Mouse (Mus musculus) embryonic fibroblast, embryonic 13.5 days (primary cell): ENCODE results near the gene Olfr967. TPM values are rescaled to one million over a fixed set of nuclear protein-coding genes. Genes with fewer than 3 reads are reported as not detected.
"Not testable (repeated sequence)": the region's sequence is repeated elsewhere in the genome, so short reads cannot be mapped to it uniquely, and the experiment has no call there.

Experiments used
- H3K27ac ChIP-seq: 2 replicates; pipeline ENCODE4 v1.5.1; 2012; ENCODE audit warnings: low read length, control low read depth, inconsistent platforms; ENCODE audit not compliant: insufficient read depth
- H3K4me1 ChIP-seq: 2 replicates; pipeline ENCODE4 v1.6.1; 2011; ENCODE audit warnings: low read length; ENCODE audit not compliant: control insufficient read depth, insufficient read depth
- H3K4me3 ChIP-seq: 2 replicates; pipeline ENCODE4 v1.5.1; 2011; ENCODE audit warnings: mild to moderate bottlenecking, control low read depth, low read length; ENCODE audit not compliant: insufficient read depth
- CTCF ChIP-seq: IDR thresholded peaks from 2 replicates; pipeline ENCODE4 v1.5.1; 2011; ENCODE audit warnings: mild to moderate bottlenecking, control low read depth, low read length, moderate library complexity, borderline replicate concordance; ENCODE audit not compliant: insufficient read depth
- POLR2A ChIP-seq: IDR thresholded peaks from 2 replicates; pipeline ENCODE4 v1.6.1; 2011; ENCODE audit warnings: low read depth, mild to moderate bottlenecking, control low read depth, low read length, moderate library complexity
- polyA plus RNA-seq: library from polyadenylated mRNA; stranded (reverse); fragments of >200 nt; gene quantifications from 2 replicates; pipeline ENCODE4 v1.2.4, GENCODE M21; 2011; ENCODE audit warnings: low read depth; ENCODE audit not compliant: missing spikeins, insufficient read length

Olfr967 gene
- polyA plus RNA-seq = not detected in 2 replicates

DNA sequence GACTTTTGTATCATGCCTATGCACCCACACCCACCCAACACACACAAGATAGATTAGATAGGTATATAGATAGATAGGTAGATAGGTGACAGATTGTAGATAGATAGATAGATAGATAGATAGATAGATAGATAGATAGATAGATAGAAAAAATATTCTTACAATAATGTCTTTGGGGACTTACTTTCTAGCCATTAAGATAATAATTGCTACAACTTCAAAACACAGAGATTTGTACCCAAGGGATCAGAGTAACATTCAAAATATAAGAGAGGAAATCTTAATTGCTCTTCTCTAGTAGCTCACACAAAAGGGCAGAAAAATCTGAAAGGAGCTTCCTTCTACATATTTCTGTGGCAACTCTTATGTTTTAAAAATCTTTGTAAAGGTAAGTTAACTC lies at the start of gene Olfr967:
Olfr967 (plus strand) TSS at position 301 of the 400 bp plus-strand sequence.
- no peak within 1 kb of the TSS for H3K4me3 ChIP-seq
- TF ChIP-seq CTCF = no peak
- no peak for TF ChIP-seq POLR2A

DNA sequence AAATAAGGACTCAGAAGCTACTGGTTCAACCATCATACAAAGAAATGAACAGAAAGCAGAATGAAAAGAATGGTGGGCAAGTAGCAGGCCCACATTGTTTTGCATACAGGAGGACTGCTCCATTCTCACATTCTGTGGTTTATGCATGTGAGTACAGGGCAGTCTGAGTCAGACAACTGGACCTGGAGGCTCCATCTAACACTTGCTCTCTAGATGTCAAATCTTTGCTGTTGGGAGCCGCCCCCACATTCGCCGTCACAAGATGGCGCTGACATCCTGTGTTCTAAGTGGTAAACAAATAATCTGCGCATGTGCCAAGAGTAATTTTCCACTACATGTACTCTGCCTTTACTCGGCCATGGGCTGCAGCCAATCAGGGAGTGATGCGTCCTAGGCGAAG lies 44.9 kb upstream of the Olfr967 start:
- not testable (repeated sequence) for H3K4me3 ChIP-seq, H3K4me1 ChIP-seq, H3K27ac ChIP-seq

More for the DNA sequence above, at the start of gene Olfr967:
- Histone ChIP-seq H3K27ac (no peak within 1 kb of the TSS), H3K4me1 (no peaks in the 10 kb centered on the region)

DNA sequence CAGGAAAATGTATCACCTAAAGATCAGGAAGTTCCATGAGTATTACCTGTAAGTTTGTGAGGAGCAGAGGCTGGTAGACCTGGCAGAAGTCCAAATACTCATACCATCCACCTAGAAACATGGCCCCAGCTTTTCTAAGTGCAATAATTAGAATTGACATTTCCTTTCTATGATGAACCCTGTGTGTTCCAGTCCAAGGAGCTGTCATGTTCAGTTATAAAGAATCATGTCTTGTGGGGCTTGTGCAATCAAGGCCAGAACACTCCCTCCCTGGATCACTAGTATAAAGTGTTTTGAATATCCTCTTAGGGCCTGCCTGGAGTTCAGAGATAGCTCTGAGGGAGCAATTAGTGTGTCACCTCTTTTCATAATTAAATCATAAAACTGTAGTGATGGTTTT lies 39.0 kb upstream of the Olfr967 start, which contains the start of gene Olfr149:
Olfr149 (minus strand) TSS at position 101 of the 400 bp plus-strand sequence.
- TF ChIP-seq CTCF (no peak), POLR2A (no peak)
- no peak within 1 kb of the TSS for H3K27ac ChIP-seq
- H3K4me1 ChIP-seq = no peaks in the 10 kb centered on the region
- no peak within 1 kb of the TSS for H3K4me3 ChIP-seq

DNA sequence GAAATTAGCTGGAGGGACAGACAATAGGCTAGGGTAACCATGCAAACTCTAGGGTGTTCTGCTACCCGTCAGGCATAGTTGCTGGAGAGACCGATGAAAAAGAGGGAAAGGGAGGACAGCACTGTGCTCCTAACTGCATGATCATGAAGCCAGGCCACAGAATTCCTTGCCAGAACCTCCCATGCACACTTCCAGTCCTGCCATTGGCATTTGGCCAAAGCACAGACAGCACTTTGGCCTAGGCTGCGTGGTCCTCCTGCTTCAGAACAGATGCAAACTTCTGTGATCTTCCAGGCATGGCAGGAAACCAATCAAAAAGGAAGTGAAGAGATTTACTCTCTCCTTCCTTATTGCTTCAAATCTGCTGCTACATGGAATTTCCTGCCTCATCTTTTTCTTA lies 37.1 kb upstream of the Olfr967 start:
- Histone ChIP-seq H3K4me3 (no peak overlapping the region), H3K4me1 (no peaks in the 10 kb centered on the region), H3K27ac (no peak overlapping the region)
- TF ChIP-seq CTCF (no peak), POLR2A (no peak)

DNA sequence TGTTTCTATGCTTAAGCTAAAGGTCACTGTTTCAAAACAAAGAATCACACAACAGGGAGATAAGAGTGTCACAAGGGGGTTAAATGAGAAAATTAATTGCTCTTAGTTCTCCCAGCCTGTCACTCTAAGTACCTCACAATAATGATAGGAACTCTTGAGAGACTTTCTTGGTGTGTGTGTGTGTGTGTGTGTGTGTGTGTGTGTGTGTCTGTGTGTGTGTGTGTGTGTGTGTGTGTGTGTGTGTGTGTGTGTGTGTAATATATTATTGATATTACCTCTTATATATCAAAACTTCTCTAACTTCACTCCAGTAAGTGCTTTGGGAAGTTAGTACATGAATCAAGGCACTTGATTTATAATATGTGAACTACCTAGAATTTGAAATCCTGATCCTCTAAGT lies 35.0 kb upstream of the Olfr967 start, which contains the start of gene Olfr965:
Olfr965 (plus strand) TSS at position 301 of the 400 bp plus-strand sequence.
- Histone ChIP-seq H3K4me3 (no peak within 1 kb of the TSS), H3K27ac (no peak within 1 kb of the TSS), H3K4me1 (no peaks in the 10 kb centered on the region)
- TF ChIP-seq CTCF (no peak), POLR2A (no peak)

DNA sequence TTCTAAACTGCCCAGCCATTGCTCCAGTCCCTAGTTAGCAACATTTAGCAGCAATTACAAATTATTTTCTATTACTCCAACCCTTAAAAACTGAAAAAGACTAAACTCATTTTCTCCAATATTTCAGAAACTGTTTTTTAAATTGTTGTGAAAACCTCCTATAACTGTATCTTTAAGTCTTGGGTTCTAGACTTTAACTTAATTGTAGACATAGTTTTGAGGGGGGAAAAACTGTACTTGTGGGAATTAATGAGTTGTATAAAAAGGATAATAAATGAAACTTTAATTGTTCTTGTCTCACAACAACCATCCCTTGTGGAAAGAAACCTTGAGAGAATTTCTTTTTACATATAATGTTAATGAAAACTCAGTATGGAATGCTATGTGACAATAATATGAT lies 15.4 kb upstream of the Olfr967 start, which contains the start of gene Olfr150:
Olfr150 (plus strand) TSS at position 301 of the 400 bp plus-strand sequence.
- Histone ChIP-seq H3K27ac (no peak within 1 kb of the TSS), H3K4me1 (no peaks in the 10 kb centered on the region), H3K4me3 (no peak within 1 kb of the TSS)
- TF ChIP-seq POLR2A (no peak), CTCF (no peak)

DNA sequence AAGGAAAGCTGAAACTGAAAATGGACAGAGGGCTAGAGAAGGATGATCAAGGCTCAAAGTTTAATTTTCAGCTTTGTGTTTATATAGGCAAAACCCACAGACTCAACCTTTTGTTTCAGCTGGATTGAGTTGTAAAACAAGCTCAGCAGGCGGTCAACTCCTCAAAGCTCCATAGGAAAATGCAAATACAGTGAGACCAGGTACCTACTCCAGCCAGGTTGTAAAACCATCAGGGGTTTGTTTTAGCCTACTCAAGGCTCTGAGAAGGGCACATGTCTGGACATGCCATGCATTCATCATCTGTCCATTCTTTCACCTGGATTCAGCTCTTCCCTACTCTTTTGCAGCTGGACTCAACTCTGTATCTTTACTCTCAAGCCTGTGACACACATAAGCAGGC lies 5.3 kb upstream of the Olfr967 start:
- TF ChIP-seq CTCF (no peak), POLR2A (no peak)
- no peak overlapping the region for H3K4me3 ChIP-seq

DNA sequence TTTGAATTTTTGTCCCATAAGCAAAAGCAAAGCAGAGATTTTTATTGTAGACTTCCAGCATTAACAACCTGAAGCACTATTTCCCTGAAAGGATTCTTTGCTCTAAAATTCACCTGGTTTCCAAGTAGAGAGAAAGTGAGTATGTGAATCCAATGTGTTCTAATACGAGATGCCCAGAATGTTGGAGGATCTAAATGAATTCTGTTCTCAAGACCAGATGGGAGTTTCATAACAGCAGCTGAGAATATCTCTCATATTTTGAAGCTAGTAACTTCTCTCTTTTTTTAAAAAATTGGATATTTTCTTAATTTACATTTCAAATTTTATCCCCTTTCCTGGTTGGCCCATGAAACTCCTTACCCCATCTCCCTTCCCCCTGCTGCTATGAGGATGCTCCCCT lies 379 bp downstream of the Olfr967 start:
- no peak overlapping the region for H3K27ac ChIP-seq
- no peak for TF ChIP-seq POLR2A
- no peak for TF ChIP-seq CTCF
- no peak overlapping the region for H3K4me3 ChIP-seq
- no peaks in the 10 kb centered on the region for H3K4me1 ChIP-seq

More for the DNA sequence above, 5.3 kb upstream of the Olfr967 start:
- H3K27ac ChIP-seq = no peak overlapping the region
- H3K4me1 ChIP-seq = no peaks in the 10 kb centered on the region

DNA sequence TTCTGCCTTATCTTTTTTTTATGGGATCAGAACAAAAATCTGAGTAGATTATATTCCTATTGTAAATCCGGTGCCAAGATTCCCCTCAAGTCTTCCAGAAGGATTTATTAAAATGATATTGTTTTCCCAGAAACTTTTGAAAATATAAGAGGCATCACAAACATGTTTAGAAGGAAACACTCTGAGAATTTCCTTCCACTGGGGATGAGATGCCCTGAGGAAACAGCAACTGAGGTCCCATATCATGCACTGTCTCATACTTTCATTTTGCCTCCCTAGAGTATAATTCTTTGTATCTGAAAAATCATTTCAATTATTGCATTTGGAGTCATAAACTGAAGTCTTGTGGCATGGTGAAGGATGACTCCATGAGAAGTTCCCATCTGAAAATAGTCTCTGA lies 37.1 kb downstream of the Olfr967 start, which contains the start of gene Olfr968:
Olfr968 (minus strand) TSS at position 101 of the 400 bp plus-strand sequence.
- Histone ChIP-seq H3K27ac (no peak within 1 kb of the TSS), H3K4me3 (no peak within 1 kb of the TSS), H3K4me1 (no peaks in the 10 kb centered on the region)
- TF ChIP-seq POLR2A = no peak
- TF ChIP-seq CTCF = no peak

DNA sequence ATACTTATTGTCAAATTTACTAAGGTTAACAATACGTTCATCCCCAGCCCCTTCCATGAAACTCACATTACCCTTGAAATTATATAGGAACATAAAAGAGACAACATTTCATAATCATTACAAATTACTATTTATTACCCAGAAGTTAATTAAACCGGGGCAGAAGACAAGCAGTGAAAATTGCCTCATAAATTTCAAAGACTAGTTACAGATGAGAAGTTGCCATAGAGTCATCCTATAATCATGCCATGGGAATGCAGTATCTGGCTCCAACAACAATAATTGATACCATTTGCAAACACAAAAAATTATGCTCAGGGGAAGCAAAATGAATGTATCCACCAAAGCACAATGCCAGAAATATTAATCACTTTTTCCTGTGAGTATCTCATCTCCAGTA lies 44.5 kb downstream of the Olfr967 start, which contains the start of gene Olfr969:
Olfr969 (plus strand) TSS at position 388 of the 400 bp plus-strand sequence.
- Histone ChIP-seq H3K4me1 (no peaks in the 10 kb centered on the region), H3K4me3 (no peak within 1 kb of the TSS), H3K27ac (no peak within 1 kb of the TSS)
- TF ChIP-seq POLR2A = no peak
- TF ChIP-seq CTCF = no peak

Other genes with a start within 250 kb of the Olfr967 start
- not detected in 2 replicates for gene Olfr957, start 230.4 kb upstream of the Olfr967 start, polyA plus RNA-seq
- not detected in 2 replicates for gene Olfr958, start 192.2 kb upstream of the Olfr967 start, polyA plus RNA-seq
- not detected in 2 replicates for gene Olfr959, start 170.7 kb upstream of the Olfr967 start, polyA plus RNA-seq
- gene AW551984, start 141.8 kb upstream of the Olfr967 start, polyA plus RNA-seq = 27.0 and 64.8 TPM in 2 replicates
- gene Olfr148, start 135.6 kb upstream of the Olfr967 start, polyA plus RNA-seq = not detected in 2 replicates
- not detected in 2 replicates for gene Olfr960, start 124.9 kb upstream of the Olfr967 start, polyA plus RNA-seq
- gene Olfr961, start 101.2 kb upstream of the Olfr967 start, polyA plus RNA-seq = not detected in 2 replicates
- gene Olfr963, start 79.0 kb upstream of the Olfr967 start, polyA plus RNA-seq = not detected in 2 replicates
- gene Olfr149, start 39.1 kb upstream of the Olfr967 start, polyA plus RNA-seq = not detected in 2 replicates
- not detected in 2 replicates for gene Olfr965, start 34.9 kb upstream of the Olfr967 start, polyA plus RNA-seq
- gene Olfr150, start 15.3 kb upstream of the Olfr967 start, polyA plus RNA-seq = not detected in 2 replicates
- not detected in 2 replicates for gene Olfr968, start 37.0 kb downstream of the Olfr967 start, polyA plus RNA-seq
- gene Olfr969, start 44.7 kb downstream of the Olfr967 start, polyA plus RNA-seq = not detected in 2 replicates
- not detected in 2 replicates for gene Olfr970, start 62.6 kb downstream of the Olfr967 start, polyA plus RNA-seq
- not detected in 2 replicates for gene Olfr971, start 90.6 kb downstream of the Olfr967 start, polyA plus RNA-seq
- not detected in 2 replicates for gene Olfr972, start 120.2 kb downstream of the Olfr967 start, polyA plus RNA-seq
- not detected in 2 replicates for gene Olfr229, start 161.1 kb downstream of the Olfr967 start, polyA plus RNA-seq
- gene Olfr974, start 191.3 kb downstream of the Olfr967 start, polyA plus RNA-seq = not detected in 2 replicates
- not detected in 2 replicates for gene Olfr975, start 205.8 kb downstream of the Olfr967 start, polyA plus RNA-seq
- gene Olfr976, start 214.9 kb downstream of the Olfr967 start, polyA plus RNA-seq = not detected in 2 replicates
- gene Olfr978, start 245.9 kb downstream of the Olfr967 start, polyA plus RNA-seq = not detected in 2 replicates